Mouse (Mus musculus) ES-Bruce4 (cell line): ENCODE measurements around the gene Tbcel.
A peak's percentile ranks its signal among the peaks of the same experiment; 100 is the strongest.

Experiments
- CTCF ChIP-seq: IDR thresholded peaks from one replicate; pipeline ENCODE4 v1.8.1; 2011; ENCODE audit warnings: low read depth, low read length
- EP300 ChIP-seq: IDR thresholded peaks from 2 replicates; pipeline ENCODE4 v1.6.1; 2011; ENCODE audit warnings: low read depth, low read length; ENCODE audit not compliant: insufficient read depth
- POLR2A ChIP-seq: IDR thresholded peaks from one replicate; pipeline ENCODE4 v1.8.1; 2011; ENCODE audit warnings: low read length; ENCODE audit not compliant: insufficient read depth

DNA sequence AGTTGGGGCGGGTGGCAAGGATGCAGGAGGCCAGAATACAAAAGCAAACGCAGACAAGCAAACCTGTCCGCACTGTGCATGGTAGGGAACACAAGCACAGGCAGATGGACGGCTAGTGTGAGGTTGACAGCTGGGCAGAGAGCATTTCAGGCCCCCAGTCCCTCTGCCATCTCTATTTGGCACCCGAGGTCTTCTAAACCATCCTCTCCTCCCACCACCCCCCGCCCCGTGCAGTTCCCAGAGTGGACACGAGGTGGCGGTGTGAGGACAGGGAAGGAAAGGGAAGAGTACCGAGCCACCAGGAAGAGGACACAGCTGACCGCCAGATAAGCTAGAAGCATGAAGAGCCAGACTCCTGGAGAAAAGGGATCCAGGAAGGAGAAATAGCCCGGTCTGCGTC is 42.5 kb upstream of the Tbcel start:
- TF ChIP-seq POLR2A (no peak), CTCF (peak; percentile 86), EP300 (no peak)
